Mouse (Mus musculus) cerebral cortex, adult 2 months (tissue): Measurements from ENCODE around the gene Zkscan8.

ENCODE experiments used
- WGBS: fragments of 180-500 bp; shearing (Covaris S2); methylation state at CpG from one replicate; pipeline ENCODE4 v1.1.7; 2018; 5-methylcytosine and 5-hydroxymethylcytosine counted together

The Zkscan8 gene

DNA sequence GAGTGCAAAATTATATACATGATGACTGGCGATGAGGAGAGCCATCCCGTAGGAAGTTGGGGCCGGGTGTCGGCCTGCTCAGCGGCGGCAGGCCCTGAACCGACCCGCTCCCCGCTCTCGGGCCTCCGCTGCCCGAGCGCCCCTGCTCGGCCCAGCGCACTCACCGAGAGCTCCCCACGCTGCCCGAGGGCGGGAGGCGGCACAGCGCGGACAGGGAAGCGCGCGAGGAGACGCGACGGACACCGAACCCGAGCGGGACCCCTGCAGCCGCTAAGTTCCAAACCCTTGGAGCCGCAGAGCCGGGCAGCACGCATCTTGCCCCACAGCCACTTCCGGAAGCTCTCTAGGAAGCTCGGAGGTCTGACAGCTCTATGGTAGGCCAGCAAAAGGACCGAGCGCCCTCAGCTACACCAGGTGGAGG is at the start of gene Zkscan8:
TSS of gene Zkscan8 (minus strand) at position 340 of the 421 bp plus-strand sequence.
- under 1% methylated on average over 39 of the region's 39 CpGs for WGBS

DNA sequence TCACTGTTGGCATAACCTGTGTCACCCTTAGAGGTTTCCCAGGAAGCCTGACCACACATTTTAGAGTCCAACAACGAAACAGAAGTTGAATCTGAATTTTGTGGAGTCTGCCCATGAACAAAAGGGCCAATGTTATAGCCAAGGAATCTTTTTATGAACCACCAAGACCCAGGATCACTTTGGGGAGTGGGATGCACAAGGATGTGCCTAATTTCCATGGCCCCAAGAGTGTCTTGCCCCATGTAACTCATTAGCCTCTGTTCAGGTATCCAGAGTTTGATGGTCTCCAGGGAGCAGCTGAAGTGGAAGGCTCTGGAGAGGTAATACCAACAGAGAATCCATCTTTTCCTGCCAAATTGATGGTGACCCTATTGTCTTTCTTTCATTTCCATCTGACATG is 28.9 kb upstream of the Zkscan8 start, which contains the start of gene Olfr1535:
TSS of gene Olfr1535 (minus strand) at position 101 of the 400 bp plus-strand sequence.
- whole genome bisulfite sequencing, result 57% methylated on average over 1 of the region's 1 CpGs

DNA sequence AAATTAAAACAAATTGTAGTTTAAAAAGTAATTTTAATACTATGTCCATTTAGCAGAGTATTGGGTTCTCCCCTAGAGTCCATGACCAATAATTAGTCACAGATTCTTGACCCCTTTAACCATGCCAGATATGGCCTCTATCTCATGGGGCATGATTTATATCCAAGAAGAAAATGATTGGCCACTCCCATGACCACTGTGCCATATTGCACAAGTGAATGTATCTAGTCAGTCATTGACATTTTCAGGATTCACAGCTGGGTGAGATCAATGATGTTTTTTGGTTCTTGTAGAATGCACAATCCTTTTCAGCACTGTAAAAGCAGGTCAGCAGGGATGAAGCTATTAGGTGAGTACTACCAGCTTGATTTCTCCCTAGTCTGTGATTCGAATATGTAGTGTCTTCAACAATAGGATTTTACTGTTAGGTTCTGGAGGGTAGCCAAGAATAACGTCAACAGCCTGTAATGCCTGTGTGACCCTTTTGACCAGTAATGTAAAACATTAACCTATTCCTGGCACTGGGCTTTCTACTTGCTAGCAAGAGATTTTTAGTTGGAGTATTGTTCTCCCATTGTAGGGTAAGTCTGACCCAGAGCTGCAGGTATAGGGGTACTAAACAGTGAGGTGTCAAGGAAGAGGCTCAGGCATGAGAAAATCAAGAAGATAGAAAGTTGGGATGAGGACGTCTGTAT is 19.6 kb upstream of the Zkscan8 start:
- WGBS, result 47% methylated on average over 3 of the region's 3 CpGs

DNA sequence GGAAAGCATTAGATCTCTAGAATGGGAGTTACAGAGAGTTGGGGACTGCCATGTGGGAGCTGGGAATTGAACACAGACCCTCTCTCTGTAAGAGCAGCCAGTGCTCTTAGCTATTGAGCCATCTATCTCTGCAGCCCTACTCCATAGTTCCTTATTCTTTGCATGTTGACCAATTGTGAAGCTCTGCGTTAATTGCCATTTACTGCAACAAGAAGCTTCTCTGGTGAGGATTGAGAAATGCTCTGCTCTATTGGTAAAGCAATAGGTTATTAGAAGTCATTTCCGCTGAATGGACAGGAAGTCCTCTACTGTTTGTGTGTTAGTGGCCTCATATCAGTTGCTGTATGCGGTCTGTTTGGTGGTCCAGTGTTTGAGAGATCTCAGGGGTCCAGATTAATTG is 18.6 kb upstream of the Zkscan8 start:
- WGBS, result 87% methylated on average over 3 of the region's 3 CpGs

DNA sequence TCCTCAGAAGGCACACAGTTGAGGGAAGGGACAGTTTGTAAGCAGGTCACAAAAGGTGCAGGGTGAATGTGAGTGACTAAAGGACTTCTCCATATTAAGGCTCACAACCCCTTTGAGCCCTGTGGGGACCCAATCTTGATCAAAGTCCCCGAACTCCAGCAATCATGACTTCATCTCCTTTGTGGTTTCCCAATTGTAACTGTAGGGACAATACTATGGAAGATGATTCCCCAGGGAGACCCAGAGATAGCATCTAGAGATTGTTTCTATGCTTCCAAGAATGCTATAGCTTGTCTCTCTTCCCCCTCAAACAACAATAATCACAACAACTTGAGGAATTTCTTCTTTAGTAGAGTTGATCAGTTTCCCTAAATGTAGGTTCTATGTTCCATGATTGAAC is 11.8 kb upstream of the Zkscan8 start, which contains the start of gene Olfr1366:
TSS of gene Olfr1366 (minus strand) at position 101 of the 400 bp plus-strand sequence.
- 72% methylated on average over 1 of the region's 1 CpGs for WGBS

DNA sequence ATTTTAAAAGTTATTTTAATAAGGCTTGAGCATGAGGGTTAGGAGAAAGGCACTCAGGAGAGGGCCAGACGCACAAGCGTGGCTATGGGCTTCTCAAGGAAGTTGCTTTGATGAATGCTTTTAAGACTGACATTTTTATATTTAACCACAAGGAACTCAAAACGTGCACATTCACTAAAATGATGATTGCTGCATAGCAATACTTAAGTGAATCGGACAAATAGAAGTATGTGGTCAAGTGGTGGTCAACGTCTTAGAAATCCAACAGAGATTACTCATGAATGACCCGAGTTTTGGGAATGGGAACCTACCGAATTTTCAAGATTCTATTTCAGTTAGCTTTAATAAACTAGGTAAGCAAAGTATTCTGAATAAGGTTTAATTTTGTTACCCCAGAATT is 784 bp downstream of the Zkscan8 start:
- WGBS, result 43% methylated on average over 7 of the region's 7 CpGs

DNA sequence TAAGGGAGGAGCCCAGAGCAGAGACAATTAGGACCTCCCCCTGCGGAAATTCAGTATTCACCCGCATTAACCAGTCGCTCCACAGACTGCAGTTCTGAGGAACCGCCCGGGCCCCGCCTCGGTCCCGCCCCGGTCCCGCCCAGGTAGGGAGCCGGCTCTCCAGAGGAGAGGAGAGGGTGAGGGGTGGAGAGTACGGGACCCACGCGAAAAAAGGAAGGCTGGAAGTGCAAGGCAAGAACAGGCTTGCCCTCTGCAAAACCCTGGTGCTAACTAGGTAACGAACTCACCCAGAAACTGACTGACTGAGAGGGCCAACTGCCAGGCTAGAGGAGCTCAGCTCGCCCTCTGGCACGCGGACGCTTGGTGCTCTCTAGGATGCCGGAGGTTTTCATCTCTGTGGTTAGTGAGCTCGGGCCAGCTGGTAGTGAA is 24.7 kb downstream of the Zkscan8 start:
- WGBS, result 0% methylated on average over 21 of the region's 21 CpGs

DNA sequence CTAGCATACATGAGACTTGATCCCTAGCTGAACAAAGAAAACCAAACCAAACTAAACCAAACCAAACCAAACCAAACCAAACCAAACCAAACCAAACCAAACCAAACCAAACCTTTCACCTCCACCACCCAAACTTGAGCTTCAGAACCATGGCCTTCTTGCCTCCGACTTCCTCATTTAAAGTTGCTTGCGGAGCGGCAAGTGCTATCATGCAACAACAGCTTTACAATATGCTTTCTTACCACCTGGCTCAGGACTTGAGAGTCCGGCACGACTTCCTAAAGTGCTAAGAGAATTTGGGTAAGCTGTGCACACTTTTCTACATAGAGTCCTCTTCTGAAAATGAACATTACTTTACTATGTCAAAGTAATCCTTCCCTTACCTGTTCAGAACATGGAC is 28.6 kb downstream of the Zkscan8 start:
- WGBS, result 91% methylated on average over 5 of the region's 5 CpGs

DNA sequence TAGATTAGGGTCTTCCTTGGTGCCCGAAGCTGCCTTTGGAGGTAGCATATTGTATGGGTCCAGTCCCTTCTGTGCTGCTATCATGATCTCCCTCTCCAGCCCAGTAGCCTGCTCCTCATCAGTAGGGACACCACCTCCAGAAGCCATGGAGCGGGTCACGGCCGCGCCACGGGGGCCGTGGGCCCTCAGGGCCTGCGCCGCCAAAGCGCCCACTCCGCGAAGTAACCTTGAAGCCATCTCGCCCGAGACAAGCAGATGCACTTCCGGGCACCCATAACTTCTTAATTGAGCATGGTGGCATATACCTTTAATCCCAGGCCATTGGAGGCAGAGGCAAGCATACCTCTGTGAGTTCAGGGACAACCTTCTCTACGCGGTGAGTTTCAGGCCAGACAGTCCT is 29.7 kb downstream of the Zkscan8 start, which contains the start of gene Gm11273:
TSS of gene Gm11273 (minus strand) at position 237 of the 400 bp plus-strand sequence.
- 96% methylated on average over 17 of the region's 17 CpGs for WGBS

DNA sequence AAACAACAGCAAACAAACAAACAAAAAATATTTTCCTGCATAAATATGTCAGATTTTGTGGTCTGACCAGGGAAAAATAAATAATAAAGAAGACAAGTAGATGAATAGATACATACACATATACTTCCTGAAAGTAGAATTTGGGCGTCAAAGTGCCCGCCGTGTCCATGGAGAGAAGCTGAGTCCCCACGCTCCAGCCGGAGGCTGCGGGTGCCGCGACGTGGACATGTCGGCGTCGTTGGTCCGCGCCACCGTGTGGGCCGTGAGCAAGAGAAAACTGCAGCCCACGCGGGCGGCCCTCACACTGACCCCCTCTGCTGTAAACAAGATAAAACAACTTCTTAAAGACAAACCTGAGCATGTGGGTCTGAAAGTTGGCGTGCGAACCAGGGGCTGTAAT is 35.8 kb downstream of the Zkscan8 start, which contains the start of gene AK157302:
TSS of gene AK157302 (plus strand) at position 144 of the 400 bp plus-strand sequence.
- 96% methylated on average over 21 of the region's 21 CpGs for WGBS

DNA sequence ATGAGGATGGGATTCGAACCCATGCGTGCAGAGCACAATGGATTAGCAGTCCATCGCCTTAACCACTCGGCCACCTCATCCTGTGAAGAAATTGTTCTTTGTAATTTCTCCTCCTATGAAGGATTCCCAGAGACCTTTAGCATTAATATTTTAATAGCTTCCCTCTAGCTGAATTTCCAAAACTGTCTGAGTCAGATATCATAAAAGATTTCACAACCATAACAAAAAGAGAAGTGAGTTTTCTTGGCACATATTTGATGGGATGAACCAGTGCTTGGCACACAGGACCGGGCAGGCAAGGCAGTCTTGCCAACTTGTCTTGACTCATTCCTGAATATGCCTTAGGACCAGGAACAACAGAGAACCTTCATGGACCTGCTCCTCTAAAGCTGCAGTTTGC is 38.1 kb downstream of the Zkscan8 start:
- 93% methylated on average over 5 of the region's 5 CpGs for WGBS

DNA sequence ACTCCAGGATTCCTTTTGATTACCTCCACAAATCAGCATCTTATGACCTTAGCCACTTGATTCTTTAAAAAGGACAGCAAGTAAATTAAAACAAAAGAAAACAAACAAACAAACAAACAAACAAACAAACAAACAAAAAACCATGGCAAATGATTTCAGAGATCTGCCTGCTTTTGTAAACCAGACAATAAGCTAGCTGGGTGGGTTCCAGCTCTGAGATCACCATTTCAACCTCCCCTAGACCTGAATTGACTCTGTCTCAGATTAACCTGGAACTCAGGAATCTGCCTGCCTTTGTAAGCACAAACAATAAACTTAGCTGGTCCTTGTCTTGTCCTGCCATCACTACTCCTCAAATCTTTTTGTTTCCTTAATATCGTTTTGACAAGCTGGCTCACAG is 44.0 kb downstream of the Zkscan8 start:
- WGBS, result 89% methylated on average over 1 of the region's 1 CpGs

DNA sequence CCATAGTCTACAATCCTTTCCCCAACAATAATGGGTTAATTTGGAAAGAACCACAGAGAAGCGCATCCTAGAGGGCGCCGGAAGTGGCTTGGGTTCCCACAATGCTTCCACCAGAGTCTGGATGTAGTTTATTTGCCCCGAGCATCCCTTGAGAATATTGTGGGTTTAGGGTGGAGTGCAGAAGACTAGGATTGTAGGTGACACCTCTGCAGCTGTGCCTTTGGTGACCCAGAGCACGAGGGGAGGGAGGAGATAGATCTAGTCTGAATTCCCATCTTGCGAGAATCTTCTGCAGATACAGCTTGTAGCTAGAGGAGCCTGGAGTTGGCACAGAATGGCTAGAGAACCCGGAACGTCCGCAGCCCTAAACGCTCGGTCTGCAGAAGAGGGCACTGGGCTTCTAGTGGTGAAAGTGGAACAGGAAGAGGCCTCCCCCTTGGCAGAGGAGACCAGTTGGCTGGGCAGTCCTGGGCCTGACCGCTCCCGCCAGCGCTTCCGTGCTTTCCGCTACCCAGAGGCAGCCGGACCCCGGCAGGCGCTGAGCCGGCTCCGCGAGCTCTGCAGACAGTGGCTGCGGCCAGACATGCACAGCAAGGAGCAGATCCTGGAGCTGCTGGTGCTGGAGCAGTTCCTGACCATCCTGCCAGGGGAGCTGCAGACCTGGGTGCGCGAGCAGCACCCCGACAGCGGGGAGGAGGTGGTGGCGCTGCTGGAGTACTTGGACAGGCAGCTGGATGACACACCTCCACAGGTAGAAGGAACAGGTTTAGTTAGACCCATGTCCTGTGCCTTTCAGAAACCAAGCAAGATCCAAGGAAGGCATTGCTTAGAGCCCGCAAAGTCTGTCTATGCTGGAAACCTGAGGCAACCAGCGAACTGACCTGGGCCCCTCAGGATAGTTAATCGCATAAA is 51.9 kb downstream of the Zkscan8 start, which contains the start of the genes Zkscan4 and Gm10065:
TSS of gene Zkscan4 (plus strand) at position 149 of the 912 bp plus-strand sequence.
TSS of gene Gm10065 (minus strand) at position 683 of the 912 bp plus-strand sequence.
- 4% methylated on average over 31 of the region's 31 CpGs for WGBS

DNA sequence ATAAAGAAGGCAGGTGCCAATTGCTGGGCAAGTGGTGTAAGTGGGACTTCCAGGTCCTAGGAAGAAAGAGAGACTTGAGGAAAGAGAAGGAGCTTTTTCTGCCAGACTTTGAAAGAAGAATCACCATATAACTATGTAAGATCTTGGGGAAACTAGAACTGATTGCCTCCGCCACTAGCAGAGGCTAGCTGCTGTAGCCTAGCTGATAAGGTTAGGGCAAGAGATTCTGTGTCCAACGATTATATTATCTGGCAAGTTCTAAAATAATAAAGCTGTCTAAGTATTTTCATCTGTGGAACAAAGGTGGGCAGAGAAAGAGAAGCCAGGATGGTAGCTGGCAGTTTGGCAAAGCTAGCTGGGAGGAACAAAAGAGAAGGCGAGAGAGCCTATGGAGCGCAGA is 58.5 kb downstream of the Zkscan8 start:
- WGBS, result 40% methylated on average over 4 of the region's 4 CpGs

DNA sequence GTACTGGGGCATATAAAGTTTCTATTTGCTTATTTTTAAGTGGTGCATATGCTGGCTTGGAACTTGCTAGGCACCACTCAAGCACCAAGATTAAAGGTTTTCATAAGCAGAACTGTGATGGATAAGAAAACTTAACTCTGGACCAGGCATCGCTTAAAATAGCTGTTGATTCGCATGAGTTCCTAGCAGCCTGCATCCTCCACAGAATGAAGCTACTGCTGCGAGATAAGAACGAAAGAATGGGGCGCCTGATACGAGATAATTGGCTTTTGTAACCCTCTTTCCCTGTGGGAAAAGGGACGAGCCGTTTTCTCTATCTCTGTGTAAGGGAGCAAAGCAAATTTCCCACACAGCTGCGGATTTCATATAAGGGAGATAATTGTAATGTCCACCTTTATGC is 61.8 kb downstream of the Zkscan8 start:
- WGBS, result 23% methylated on average over 9 of the region's 9 CpGs

DNA sequence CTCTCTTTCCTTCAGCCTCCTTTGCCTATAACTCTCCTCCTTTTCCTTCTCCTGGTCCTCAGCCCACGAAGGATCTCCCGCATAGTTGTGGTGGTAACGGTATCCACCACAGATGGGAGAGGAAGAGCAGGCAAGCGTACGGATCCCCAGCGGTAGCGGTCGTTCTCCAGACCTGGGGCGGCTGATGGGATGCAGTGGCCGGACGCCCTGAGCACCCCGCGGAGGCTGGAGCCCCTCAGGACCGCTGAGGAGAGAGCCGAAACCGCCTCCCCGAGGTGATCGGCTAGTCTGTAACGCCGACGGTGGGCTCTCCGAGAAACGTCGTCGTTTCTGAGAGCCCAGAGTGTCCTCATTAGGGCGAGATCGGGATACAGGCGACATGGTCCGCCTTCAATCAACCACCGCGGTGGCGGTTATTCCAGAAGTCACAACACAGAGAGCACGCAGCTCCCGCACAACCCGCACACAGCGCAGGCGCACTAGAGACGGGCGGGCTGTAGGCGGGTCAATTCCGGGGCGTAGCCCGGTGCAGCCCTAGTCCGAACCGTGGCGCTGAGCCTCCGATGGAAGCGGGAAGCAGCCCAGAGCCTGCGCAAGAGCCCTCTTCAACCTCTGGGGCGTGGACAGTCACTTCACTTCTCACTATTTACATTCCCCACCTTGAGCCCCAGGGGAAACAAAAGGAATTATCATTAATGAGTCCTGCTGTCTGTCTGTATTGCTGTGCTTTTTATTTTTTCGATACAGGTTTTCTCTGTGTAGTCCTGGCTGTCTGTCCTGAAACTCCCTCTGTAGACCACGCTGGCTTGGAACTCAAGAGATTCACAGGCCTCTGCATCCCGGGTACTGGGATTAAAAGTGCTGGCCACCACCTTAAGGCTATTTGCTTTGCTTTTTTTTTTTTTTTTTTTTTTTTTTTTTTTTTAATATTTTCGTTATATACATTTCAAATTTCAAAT is 62.6 kb downstream of the Zkscan8 start, which contains the start of gene Nkapl:
TSS of gene Nkapl (minus strand) at position 449 of the 959 bp plus-strand sequence.
- WGBS, result under 1% methylated on average over 54 of the region's 54 CpGs

DNA sequence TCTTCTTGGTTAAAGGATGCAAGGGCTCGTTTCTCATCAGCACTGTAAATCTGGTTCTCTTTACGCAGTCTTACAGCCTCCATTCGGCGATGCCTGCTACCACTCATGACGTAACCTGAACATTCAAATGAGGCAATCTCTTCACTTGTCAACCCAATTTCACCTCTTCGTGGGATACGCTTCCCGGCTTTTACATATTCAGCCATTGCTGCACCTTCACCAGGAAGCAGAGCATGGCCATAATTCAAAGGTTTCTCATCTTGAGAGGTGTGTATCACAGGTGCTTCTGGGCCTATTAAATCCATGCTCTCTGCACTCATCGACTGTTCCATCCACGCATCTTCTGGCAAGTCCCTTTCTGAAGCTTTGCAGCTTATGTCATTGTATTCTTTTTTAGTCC is 63.6 kb downstream of the Zkscan8 start:
- WGBS, result 85% methylated on average over 10 of the region's 10 CpGs
